Mouse (Mus musculus) stomach, embryonic 16.5 days (tissue): ENCODE data around the gene Ube2d3. TPM values are rescaled to one million over a fixed set of nuclear protein-coding genes. Genes with fewer than 3 reads are reported as not detected.

Source experiments
- ATAC-seq: fragments of 200-750 bp; cut with Nextera tagmentation; 2 replicates; pipeline ENCODE4 v1.8.0; 2017; ENCODE audit warnings: moderate number of reproducible peaks, moderate TSS enrichment; ENCODE audit not compliant: insufficient read depth, low FRiP score
- H3K27ac ChIP-seq: fragments of 300-500 bp; sonication (generic); 2 replicates; pipeline ENCODE4 v1.5.1; 2014; ENCODE audit warnings: low read length
- H3K27me3 ChIP-seq: fragments of 300-500 bp; sonication (generic); 2 replicates; pipeline ENCODE4 v1.6.1; 2014; ENCODE audit warnings: low read length, control low read depth, mixed read lengths; ENCODE audit not compliant: control insufficient read depth, insufficient read depth
- H3K36me3 ChIP-seq: fragments of 300-500 bp; sonication (generic); 2 replicates; pipeline ENCODE4 v1.6.1; 2014; ENCODE audit warnings: low read length; ENCODE audit not compliant: control insufficient read depth, insufficient read depth
- H3K4me1 ChIP-seq: fragments of 300-500 bp; sonication (generic); 2 replicates; pipeline ENCODE4 v1.6.1; 2014; ENCODE audit warnings: low read length, control low read depth, mixed read lengths; ENCODE audit not compliant: control insufficient read depth, insufficient read depth
- H3K4me2 ChIP-seq: fragments of 300-500 bp; sonication (generic); 2 replicates; pipeline ENCODE4 v1.6.1; 2014; ENCODE audit warnings: low read depth, low read length, mixed read lengths
- H3K4me3 ChIP-seq: fragments of 300-500 bp; sonication (generic); replicated peaks from 2 replicates; pipeline ENCODE4 v1.5.1; 2014; ENCODE audit warnings: mild to moderate bottlenecking, low read length
- H3K9ac ChIP-seq: fragments of 300-500 bp; sonication (generic); 2 replicates; pipeline ENCODE4 v1.6.1; 2014; ENCODE audit warnings: low read length
- H3K9me3 ChIP-seq: fragments of 300-500 bp; sonication (generic); replicated peaks from 2 replicates; pipeline ENCODE4 v1.6.1; 2016; ENCODE audit warnings: low read length, control low read depth; ENCODE audit not compliant: control insufficient read depth
- WGBS: fragments of 180-500 bp; shearing (Covaris S2); extraction: QIAGEN DNeasy Blood & Tissue Kit; methylation state at CpG from one replicate; pipeline ENCODE4 v1.1.7; 2014; 5-methylcytosine and 5-hydroxymethylcytosine counted together
- polyA plus RNA-seq: library from polyadenylated mRNA; unstranded; fragments of >200 nt; fragmentation: Nextera tagmentation; extraction: Ambion mirVana; gene quantifications from 2 replicates; pipeline ENCODE4 v1.2.1, GENCODE M21; 2015

Ube2d3 gene
- polyA plus RNA-seq, 1 experiment from 2014 or later: 465 TPM

DNA sequence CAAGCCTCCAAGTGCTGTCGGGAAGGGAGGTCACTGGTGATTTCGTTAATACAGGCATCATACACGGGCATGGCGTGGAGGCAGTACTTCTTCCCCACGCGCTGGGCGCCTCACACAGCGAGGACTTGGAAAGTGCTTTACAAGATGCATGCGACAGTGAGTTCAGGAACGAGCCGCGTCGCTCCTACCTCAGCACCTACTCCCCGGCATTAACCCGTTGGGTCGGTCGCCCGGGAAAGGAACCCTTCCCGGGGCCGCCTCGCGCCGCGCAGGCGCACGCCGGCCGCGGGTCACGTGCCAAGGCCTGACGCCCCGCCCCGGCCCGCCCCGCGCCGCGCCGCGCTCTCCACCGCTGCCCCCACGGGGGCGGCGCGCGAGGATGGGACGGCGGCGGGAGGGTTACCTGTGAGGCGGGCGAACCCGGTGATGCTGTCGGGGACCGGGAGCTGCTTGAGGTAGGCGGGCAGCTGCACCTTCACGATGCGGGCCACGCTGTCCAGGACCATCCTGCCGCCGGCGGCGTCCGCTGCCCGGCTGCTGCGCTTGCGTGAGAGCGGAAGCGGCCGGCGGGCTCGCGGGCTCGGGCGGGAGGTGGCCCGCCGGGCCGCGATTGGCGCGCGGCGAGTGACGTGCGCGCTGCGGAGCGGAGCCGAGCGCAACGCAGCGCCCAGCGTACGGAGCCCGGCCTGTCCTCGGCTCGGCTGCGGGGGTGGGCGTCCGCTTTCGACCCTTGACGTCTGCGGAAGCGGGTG is 14.9 kb upstream of the Ube2d3 start:
- under 1% methylated on average over 101 of the region's 103 CpGs for WGBS
- H3K4me3 ChIP-seq: peak overlapping the region; percentile 81
- H3K36me3 ChIP-seq: no peaks in the 10 kb centered on the region

DNA sequence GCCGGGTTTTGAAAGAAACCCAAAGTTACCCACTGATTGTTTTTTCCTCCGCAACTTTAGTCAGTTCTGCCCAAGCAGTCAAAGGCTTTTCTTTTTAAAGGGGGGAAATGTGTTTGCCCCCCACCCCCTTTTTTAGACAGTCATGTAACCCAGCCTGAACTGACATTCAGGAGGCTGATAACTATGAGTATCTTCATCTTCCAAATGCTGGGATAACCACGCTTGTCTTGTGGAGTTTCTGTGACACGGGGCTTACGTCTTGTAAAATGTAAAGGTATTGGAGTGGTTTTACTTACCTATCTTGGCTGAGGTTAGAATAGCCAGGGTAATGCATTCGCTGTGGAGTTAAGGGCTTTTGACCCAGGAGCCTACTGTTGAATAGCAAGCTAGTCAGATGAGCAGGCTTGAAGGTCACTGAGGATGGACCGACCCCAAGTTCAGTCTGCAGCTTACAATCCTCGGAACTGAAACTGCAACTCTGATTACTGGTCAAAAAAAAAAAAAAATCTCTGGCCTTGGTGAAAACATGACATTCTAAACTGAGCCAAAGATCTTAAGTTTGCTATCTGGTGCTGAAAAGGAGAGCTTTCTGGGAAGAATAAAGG is 14.2 kb upstream of the Ube2d3 start, which contains the start of gene Cisd2:
TSS of gene Cisd2 (minus strand) at position 318 of the 605 bp plus-strand sequence.
- H3K4me2 ChIP-seq: peak within 1 kb of the TSS; percentile 87
- no peaks in the 10 kb centered on the region for H3K9me3 ChIP-seq
- 0 out of 2 replicates have a peak, but pooled peaks have one; percentile 0 for ATAC-seq
- under 1% methylated on average over 8 of the region's 8 CpGs for WGBS
- peak within 1 kb of the TSS; percentile 81 for H3K4me3 ChIP-seq
- H3K4me1 ChIP-seq: 0 out of 2 replicates have a peak, but pooled peaks cover 9% of the 10 kb centered on the region
- H3K27ac ChIP-seq: peak within 1 kb of the TSS; percentile 94
- no peaks in the 10 kb centered on the region for H3K27me3 ChIP-seq
- no peaks in the 10 kb centered on the region for H3K36me3 ChIP-seq
- peak within 1 kb of the TSS; percentile 88 for H3K9ac ChIP-seq

More for the DNA sequence above, 14.9 kb upstream of the Ube2d3 start:
- Histone ChIP-seq H3K9ac (peak overlapping the region; percentile 88), H3K27me3 (no peaks in the 10 kb centered on the region), H3K4me1 (0 out of 2 replicates have a peak, but pooled peaks cover 9% of the 10 kb centered on the region), H3K9me3 (no peaks in the 10 kb centered on the region), H3K4me2 (peak overlapping the region; percentile 87), H3K27ac (peak overlapping the region; percentile 94)
- ATAC-seq: peak; percentile 98

DNA sequence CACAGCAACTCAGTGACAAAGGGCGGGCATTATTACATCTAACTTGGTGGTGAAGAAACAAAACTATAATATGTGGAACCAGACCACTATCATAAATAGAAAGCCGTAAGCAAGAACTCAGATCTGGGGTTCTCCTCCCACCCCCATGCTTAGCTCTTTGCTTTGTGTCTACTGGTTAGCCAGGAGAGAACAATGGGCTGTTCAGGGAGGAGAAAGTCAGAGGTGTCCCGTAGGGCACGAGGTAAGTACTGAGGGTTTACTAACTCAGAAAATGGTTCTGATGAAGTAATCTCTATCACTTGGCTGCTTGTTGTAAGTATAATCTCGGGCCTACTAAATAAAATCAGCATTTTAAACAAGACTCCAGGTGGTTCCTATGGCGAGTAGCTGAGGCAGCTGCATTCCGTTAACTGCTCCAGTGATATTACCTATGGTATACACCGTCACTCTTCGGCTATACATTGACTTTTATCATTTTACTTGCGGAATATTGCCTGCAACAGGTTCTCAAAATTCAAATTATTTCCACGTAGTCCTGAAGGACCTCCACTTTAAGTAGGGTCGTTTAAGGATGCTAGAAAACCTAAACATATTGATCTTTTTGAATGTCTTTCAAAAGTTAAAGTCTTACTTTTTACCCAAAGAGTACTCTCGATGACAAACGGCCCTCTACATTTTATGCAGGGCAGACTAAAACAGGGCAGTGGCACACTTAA is 890 bp upstream of the Ube2d3 start:
- peak overlapping the region; percentile 57 for H3K4me3 ChIP-seq
- ATAC-seq: no peak
- H3K4me2 ChIP-seq: peak overlapping the region; percentile 67
- 39% methylated on average over 14 of the region's 14 CpGs for WGBS
- peak overlapping the region; percentile 70 for H3K9ac ChIP-seq
- H3K36me3 ChIP-seq: no peaks in the 10 kb centered on the region
- H3K4me1 ChIP-seq: 0 out of 2 replicates have a peak, but pooled peaks cover 4% of the 10 kb centered on the region
- no peaks in the 10 kb centered on the region for H3K9me3 ChIP-seq
- no peaks in the 10 kb centered on the region for H3K27me3 ChIP-seq
- H3K27ac ChIP-seq: peak overlapping the region; percentile 60

DNA sequence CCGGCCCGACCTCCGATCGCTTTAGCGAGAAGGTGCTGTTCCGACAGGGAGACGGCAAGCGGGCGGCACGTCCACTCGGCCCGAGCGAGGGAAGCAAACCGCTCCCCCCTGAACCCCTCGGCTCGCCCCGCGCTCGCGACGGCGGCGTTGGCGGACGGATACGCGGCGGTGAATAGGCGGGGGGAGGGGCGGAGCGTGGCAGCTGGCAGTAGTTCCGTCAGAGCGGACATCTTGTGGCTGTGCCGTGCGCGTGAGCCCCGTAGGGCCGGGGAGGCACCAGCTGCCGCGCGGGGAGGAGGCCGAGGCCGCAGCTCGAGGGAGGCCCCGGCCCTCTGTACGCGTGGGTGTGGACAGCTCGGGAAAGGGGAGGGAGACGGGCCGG is 573 bp downstream of the Ube2d3 start:
- Histone ChIP-seq H3K36me3 (peaks cover 3% of the 10 kb centered on the region; the same call in 1 of the 2 replicates), H3K27ac (peak overlapping the region; percentile 100), H3K9ac (peak overlapping the region; percentile 99), H3K4me1 (peaks cover 7% of the 10 kb centered on the region; the same call in 1 of the 2 replicates), H3K27me3 (no peaks in the 10 kb centered on the region), H3K4me2 (peak overlapping the region; percentile 22; the same call in 1 of the 2 replicates), H3K9me3 (no peaks in the 10 kb centered on the region), H3K4me3 (peak overlapping the region; percentile 92)
- ATAC-seq: peak; percentile 75
- WGBS: under 1% methylated on average over 44 of the region's 50 CpGs

DNA sequence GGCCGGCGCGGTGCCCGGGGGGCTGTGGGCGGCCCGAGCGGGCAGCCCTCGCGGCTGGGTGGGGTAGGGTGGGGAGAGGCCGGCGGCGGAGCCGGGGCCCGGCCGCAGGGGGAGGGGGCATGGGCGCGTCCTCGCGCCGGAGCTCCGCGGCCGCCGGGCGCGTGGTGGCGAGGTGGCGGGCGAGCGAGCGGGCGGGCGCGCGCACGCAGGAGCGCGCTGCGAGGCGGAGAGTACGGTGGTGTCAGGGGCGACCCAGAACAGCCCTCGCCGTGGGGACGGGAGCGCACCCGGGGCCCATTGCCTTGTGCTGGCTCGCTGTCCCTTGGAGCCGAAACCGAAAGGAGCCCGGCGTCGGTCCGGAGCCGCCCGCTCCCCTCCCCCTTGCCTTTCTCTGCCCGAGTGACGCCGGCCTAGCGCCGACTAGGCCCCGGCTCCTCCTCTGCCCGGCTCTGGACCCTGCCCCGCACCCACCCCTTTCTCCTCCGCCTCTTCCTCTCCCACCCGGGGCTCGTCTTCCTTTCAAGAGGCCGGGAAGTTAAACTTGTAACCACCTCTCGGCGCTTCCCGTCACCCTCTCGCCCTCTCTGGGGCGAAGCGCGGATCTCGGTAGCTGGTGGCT is 1.1 kb downstream of the Ube2d3 start:
- under 1% methylated on average over 45 of the region's 76 CpGs for WGBS
- peaks cover 10% of the 10 kb centered on the region; the same call in 1 of the 2 replicates for H3K4me1 ChIP-seq
- peak overlapping the region; percentile 90 for H3K4me2 ChIP-seq
- peaks cover 3% of the 10 kb centered on the region; the same call in 1 of the 2 replicates for H3K36me3 ChIP-seq
- H3K27me3 ChIP-seq: no peaks in the 10 kb centered on the region
- peak; percentile 69 for ATAC-seq
- H3K9ac ChIP-seq: peak overlapping the region; percentile 99
- peak overlapping the region; percentile 100 for H3K27ac ChIP-seq
- H3K4me3 ChIP-seq: peak overlapping the region; percentile 92
- no peaks in the 10 kb centered on the region for H3K9me3 ChIP-seq

DNA sequence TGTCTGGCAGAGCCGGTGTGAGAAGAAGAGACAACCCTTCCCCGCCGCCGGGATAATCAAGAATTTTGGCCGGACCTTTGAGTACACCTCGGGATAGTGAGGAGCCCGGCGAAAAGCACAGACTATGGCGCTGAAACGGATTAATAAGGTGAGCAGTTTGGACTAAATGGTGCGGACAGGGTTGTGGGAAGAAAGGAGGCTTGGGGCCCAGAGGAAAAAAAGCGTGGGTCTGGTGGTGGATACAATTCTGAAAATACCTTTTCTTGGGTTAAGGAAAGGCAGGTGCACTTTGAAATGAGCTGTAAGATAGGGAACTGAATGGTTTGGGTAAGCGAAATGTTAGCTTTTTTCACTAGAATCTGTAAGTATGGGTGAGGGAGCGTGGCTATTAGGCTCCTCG is 1.7 kb downstream of the Ube2d3 start:
- peaks cover 10% of the 10 kb centered on the region; the same call in 1 of the 2 replicates for H3K4me1 ChIP-seq
- H3K9ac ChIP-seq: peak overlapping the region; percentile 99
- H3K4me3 ChIP-seq: peak overlapping the region; percentile 92
- peaks cover 3% of the 10 kb centered on the region; the same call in 1 of the 2 replicates for H3K36me3 ChIP-seq
- H3K4me2 ChIP-seq: peak overlapping the region; percentile 90
- H3K27ac ChIP-seq: peak overlapping the region; percentile 100
- ATAC-seq: no peak
- no peaks in the 10 kb centered on the region for H3K27me3 ChIP-seq
- no peaks in the 10 kb centered on the region for H3K9me3 ChIP-seq
- WGBS: under 1% methylated on average over 15 of the region's 15 CpGs

DNA sequence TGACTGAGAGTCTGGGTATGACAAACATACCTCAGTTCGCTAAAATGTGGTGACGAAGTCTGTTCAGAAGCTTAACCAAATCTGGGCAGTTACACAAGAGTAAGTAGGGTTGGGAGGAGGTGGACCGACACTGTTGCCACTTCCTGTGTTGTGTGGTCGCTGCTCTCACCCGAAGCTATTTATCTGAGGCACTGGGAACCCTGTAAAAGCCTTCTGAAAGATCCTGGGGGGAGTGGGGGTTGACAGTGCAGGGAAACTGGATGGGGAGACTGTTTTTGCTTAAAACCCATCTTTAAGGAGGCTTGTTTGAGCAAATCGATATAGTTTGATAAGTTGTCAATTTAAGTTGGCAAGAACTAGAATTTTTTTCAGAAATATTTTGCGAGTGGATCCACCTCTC is 2.3 kb downstream of the Ube2d3 start:
- Histone ChIP-seq H3K4me3 (peak overlapping the region; percentile 92), H3K27me3 (no peaks in the 10 kb centered on the region), H3K9me3 (no peaks in the 10 kb centered on the region), H3K27ac (peak overlapping the region; percentile 100), H3K4me1 (peaks cover 10% of the 10 kb centered on the region; the same call in 1 of the 2 replicates), H3K36me3 (peaks cover 3% of the 10 kb centered on the region; the same call in 1 of the 2 replicates), H3K9ac (peak overlapping the region; percentile 99), H3K4me2 (peak overlapping the region; percentile 90)
- ATAC-seq: no peak
- 6% methylated on average over 7 of the region's 7 CpGs for WGBS

DNA sequence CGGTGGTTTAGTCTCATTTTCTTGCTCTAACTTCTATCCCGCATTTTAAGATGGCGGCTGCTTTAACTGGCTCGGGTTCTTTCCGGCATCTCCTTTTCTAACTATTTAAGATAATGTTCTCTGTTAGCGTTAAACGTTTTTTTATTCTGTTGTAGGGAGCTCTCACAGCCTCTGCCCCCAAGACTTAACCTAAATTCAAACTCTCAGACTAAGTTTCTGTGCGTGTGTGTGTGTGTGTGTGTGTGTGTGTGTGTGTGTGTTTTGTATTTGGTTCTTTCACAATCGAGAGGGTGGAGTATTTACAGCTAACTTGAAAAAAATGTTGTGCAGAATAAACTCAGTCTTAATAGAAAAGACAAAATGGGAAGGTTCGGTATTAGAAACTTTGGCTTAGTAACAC is 2.7 kb downstream of the Ube2d3 start:
- peak overlapping the region; percentile 99 for H3K9ac ChIP-seq
- peak overlapping the region; percentile 92 for H3K4me3 ChIP-seq
- H3K4me1 ChIP-seq: peaks cover 10% of the 10 kb centered on the region; the same call in 1 of the 2 replicates
- H3K9me3 ChIP-seq: no peaks in the 10 kb centered on the region
- H3K27me3 ChIP-seq: no peaks in the 10 kb centered on the region
- peak overlapping the region; percentile 90 for H3K4me2 ChIP-seq
- ATAC-seq: no peak
- H3K27ac ChIP-seq: peak overlapping the region; percentile 52; the same call in 1 of the 2 replicates
- H3K36me3 ChIP-seq: peaks cover 3% of the 10 kb centered on the region; the same call in 1 of the 2 replicates
- WGBS: 15% methylated on average over 10 of the region's 10 CpGs
